Mouse (Mus musculus) cerebellum, adult 9-11 months (tissue): Measurements from ENCODE around the gene Camk1d.
"Not testable (repeated sequence)": the region's sequence is repeated elsewhere in the genome, so short reads cannot be mapped to it uniquely, and the experiment has no call there.

Experiments
- DNase-seq: peaks from one replicate; pipeline ENCODE4 v3.0.0; 2022

The Camk1d gene

GRCm38 (mm10) chr2:5607920-5608841, 106.1 kb downstream of the Camk1d start:
- DNase-seq = peak; percentile 53

- no peak for DNase-seq
Observed at GRCm38 (mm10) chr2:5605849-5606248, 108.5 kb downstream of the Camk1d start.

- no peak for DNase-seq
Observed at GRCm38 (mm10) chr2:5602044-5602443, 112.3 kb downstream of the Camk1d start.

GRCm38 (mm10) chr2:5601243-5601642, 113.1 kb downstream of the Camk1d start:
- not testable (repeated sequence) for DNase-seq

- DNase-seq = no peak
Observed at GRCm38 (mm10) chr2:5600183-5600962, 113.9 kb downstream of the Camk1d start.

- DNase-seq = no peak
Observed at GRCm38 (mm10) chr2:5599713-5600112, 114.6 kb downstream of the Camk1d start.

- no peak for DNase-seq
Observed at GRCm38 (mm10) chr2:5598533-5598932, 115.8 kb downstream of the Camk1d start.

- DNase-seq = no peak
Observed at GRCm38 (mm10) chr2:5596882-5597281, 117.4 kb downstream of the Camk1d start.

GRCm38 (mm10) chr2:5595356-5596191, 118.7 kb downstream of the Camk1d start:
- DNase-seq = no peak

GRCm38 (mm10) chr2:5592461-5593136, 121.7 kb downstream of the Camk1d start:
- DNase-seq = no peak

- DNase-seq = no peak
Observed at GRCm38 (mm10) chr2:5590074-5590473, 124.2 kb downstream of the Camk1d start.

GRCm38 (mm10) chr2:5589163-5589562, 125.2 kb downstream of the Camk1d start:
- DNase-seq = no peak

GRCm38 (mm10) chr2:5588329-5588982, 125.9 kb downstream of the Camk1d start:
- no peak for DNase-seq

- DNase-seq = no peak
Observed at GRCm38 (mm10) chr2:5584318-5585027, 129.8 kb downstream of the Camk1d start.

- DNase-seq = no peak
Observed at GRCm38 (mm10) chr2:5579391-5579790, 134.9 kb downstream of the Camk1d start.

GRCm38 (mm10) chr2:5577399-5578129, 136.8 kb downstream of the Camk1d start:
- peak; percentile 63 for DNase-seq

- DNase-seq = no peak
Observed at GRCm38 (mm10) chr2:5572314-5573006, 141.9 kb downstream of the Camk1d start.

- DNase-seq = no peak
Observed at GRCm38 (mm10) chr2:5566611-5567010, 147.7 kb downstream of the Camk1d start.

- no peak for DNase-seq
Observed at GRCm38 (mm10) chr2:5563685-5564084, 150.6 kb downstream of the Camk1d start.

- no peak for DNase-seq
Observed at GRCm38 (mm10) chr2:5561446-5561845, 152.9 kb downstream of the Camk1d start.
